Mouse (Mus musculus) ES-E14 (cell line): Measurements from ENCODE around the gene Mapk10. TPM values are rescaled to one million over a fixed set of nuclear protein-coding genes. Genes with fewer than 3 reads are reported as not detected.

Source experiments
- DNase-seq: peaks from one replicate; pipeline ENCODE4 v3.0.0-alpha.2; 2013; ENCODE audit warnings: low read depth, low spot score
- H3K27ac ChIP-seq: 2 replicates; pipeline ENCODE4 v1.5.1; 2012; ENCODE audit warnings: low read depth, mild to moderate bottlenecking, low read length, moderate library complexity, mixed read lengths; ENCODE audit not compliant: poor library complexity, insufficient read depth, severe bottlenecking
- H3K36me3 ChIP-seq: 2 replicates; pipeline ENCODE4 v1.6.1; 2012; ENCODE audit warnings: mild to moderate bottlenecking, low read length, moderate library complexity, mixed read lengths; ENCODE audit not compliant: control insufficient read depth, poor library complexity, insufficient read depth, severe bottlenecking
- H3K4me1 ChIP-seq, 2 experiments: fragments of 150-350 bp in 1 of 2; sonication (generic) in 1 of 2; 2 replicates each; pipeline ENCODE4 v1.6.1; 2012; ENCODE audit warnings: low read length in 2 of 2, mild to moderate bottlenecking in 1 of 2, mixed read lengths in 1 of 2; ENCODE audit not compliant: control insufficient read depth in 2 of 2, insufficient read depth in 2 of 2, poor library complexity in 1 of 2
- H3K4me3 ChIP-seq, 2 experiments: fragments of 150-350 bp in 1 of 2; sonication (generic) in 1 of 2; 2 replicates each; pipeline ENCODE4 v1.5.1; 2012; ENCODE audit warnings: low read length in 2 of 2, low read depth in 1 of 2, mild to moderate bottlenecking in 1 of 2, mixed read lengths in 1 of 2; ENCODE audit not compliant: insufficient read depth in 1 of 2, poor library complexity in 1 of 2, severe bottlenecking in 1 of 2
- H3K9ac ChIP-seq: 2 replicates; pipeline ENCODE4 v1.6.1; 2012; ENCODE audit warnings: low read depth, mild to moderate bottlenecking, low read length, mixed read lengths; ENCODE audit not compliant: poor library complexity, insufficient read depth, severe bottlenecking
- H3K9me3 ChIP-seq: fragments of 150-350 bp; sonication (generic); 2 replicates; pipeline ENCODE4 v1.6.1; 2012; ENCODE audit warnings: low read depth, mild to moderate bottlenecking, low read length; ENCODE audit not compliant: control insufficient read depth, insufficient read depth
- CHD2 ChIP-seq: IDR thresholded peaks from 2 replicates; pipeline ENCODE4 v1.6.1; 2014; ENCODE audit warnings: mild to moderate bottlenecking, low read depth, low read length, inconsistent platforms
- HCFC1 ChIP-seq: IDR thresholded peaks from 2 replicates; pipeline ENCODE4 v1.6.1; 2012; ENCODE audit warnings: low read length, inconsistent platforms, borderline replicate concordance; ENCODE audit not compliant: insufficient read depth
- MAFK ChIP-seq: IDR thresholded peaks from 2 replicates; pipeline ENCODE4 v1.6.1; 2014; ENCODE audit warnings: mild to moderate bottlenecking, low read depth, low read length, inconsistent platforms; ENCODE audit not compliant: insufficient read depth
- ZC3H11A ChIP-seq: IDR thresholded peaks from 2 replicates; pipeline ENCODE4 v1.6.1; 2012; ENCODE audit warnings: low read depth, mild to moderate bottlenecking, inconsistent platforms, low read length, borderline replicate concordance
- ZNF384 ChIP-seq: IDR thresholded peaks from 2 replicates; pipeline ENCODE4 v1.6.1; 2012; ENCODE audit warnings: low read depth, low read length, inconsistent platforms
- in situ Hi-C, 2 experiments: fragments of 600-800 bp; cut with MboI; formaldehyde crosslinking; loops; one replicate each; pipeline ENCODE4 v1.15.1; 2025; ENCODE audit warnings: low sequenced_read_pairs in 2 of 2, inconsistent platforms in 1 of 2; ENCODE audit not compliant: unreplicated experiment in 2 of 2
- total RNA-seq: library from RNA; depleted of rRNA; stranded (reverse); fragments of 300-350 nt; gene quantifications from 2 replicates; pipeline ENCODE4 v1.2.3, GENCODE M21; 2012

The Mapk10 gene
- total RNA-seq, 1 experiment = 1.9 TPM

DNA sequence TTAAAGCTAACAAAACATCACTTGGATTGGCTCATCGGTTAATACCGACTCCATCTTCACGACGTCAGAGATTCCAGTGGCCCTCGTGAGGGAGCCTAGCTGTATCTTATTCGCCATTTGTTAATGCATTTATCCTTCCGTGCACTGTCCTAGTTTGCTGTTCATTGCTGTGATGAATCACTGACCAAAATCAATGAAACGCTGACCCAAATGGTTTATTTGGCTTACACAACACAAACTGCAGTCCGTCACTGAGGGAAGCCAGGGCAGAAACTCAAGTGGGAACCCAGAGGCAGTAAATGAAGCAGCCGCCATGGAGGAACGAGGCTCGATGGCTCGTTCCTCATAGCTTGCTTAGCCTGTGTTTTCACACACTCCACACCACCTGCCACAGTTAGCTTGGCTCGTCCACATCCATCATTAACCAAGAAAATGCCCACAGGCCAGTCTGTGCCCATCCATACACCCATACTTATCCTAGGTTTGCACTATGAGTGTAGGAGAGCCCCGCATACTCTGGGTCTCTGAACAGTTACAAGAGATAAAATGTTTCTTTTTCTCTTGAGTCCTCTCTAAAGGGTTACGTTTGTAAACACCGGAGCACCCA lies 140.0 kb downstream of the Mapk10 start:
- Histone ChIP-seq H3K27ac (no peak overlapping the region), H3K36me3 (no peaks in the 10 kb centered on the region), H3K4me1 (no peaks in the 10 kb centered on the region), H3K4me3 (no peak overlapping the region), H3K9me3 (no peaks in the 10 kb centered on the region), H3K9ac (no peak overlapping the region)
- no peak for TF ChIP-seq CHD2
- no peak for TF ChIP-seq MAFK
- no peak for TF ChIP-seq ZNF384
- no peak for TF ChIP-seq ZC3H11A
- no peak for TF ChIP-seq HCFC1
- in situ Hi-C loops = no loop called here
- DNase-seq = no peak

DNA sequence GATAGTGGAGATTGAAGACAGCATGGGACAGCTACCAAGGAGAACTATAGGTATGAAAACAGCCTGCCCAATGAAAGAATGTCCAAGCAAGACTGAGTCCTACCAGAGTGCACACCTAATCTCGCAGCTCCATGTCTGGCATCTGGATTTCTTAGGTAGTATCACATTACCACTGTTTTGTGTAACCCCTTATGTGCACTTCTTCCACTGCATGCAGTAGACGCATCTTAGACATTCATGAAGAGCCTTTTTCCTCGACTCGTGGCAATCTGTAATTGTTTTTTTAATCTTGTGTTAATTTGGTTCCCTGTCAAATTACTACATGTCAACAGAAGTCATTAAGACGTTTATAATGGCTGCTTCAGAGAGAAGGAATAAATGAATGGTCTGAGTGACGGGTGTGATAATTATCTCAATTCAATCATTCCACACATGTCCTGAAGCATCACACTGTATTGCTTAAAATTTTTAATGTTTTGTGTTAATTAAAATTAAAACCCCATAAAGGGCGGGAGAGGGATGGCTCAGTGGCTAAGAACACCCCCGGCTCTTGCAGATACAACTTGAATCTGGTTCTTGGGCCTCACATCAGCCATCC lies 160.7 kb downstream of the Mapk10 start:
- H3K4me3 ChIP-seq = no peak overlapping the region
- no peaks in the 10 kb centered on the region for H3K36me3 ChIP-seq
- H3K27ac ChIP-seq = no peak overlapping the region
- TF ChIP-seq ZNF384 = no peak
- no peak for TF ChIP-seq MAFK
- in situ Hi-C loops = no loop called here
- no peaks in the 10 kb centered on the region for H3K9me3 ChIP-seq
- H3K9ac ChIP-seq = no peak overlapping the region
- no peaks in the 10 kb centered on the region for H3K4me1 ChIP-seq
- DNase-seq = no peak

DNA sequence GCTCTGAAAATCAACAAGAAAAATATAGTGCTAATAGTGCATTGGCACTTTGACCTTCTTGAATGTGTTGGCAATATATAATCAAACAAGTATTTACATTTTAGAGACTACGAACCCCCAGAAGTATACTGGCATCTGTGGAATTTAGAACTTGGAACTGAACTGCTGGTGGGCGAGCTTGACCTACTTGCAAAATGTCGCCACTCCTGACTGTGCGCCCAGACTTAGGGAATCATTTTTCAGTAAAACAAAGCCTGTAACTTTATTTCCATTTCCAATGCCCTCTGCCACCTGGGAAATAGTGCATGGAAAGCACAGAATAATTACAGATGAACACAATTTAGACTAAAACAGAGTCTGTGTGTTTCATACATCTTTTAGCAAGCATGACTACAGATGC lies 163.1 kb downstream of the Mapk10 start:
- Histone ChIP-seq H3K36me3 (no peaks in the 10 kb centered on the region), H3K9ac (no peak overlapping the region), H3K27ac (no peak overlapping the region), H3K4me1 (no peaks in the 10 kb centered on the region), H3K9me3 (no peaks in the 10 kb centered on the region), H3K4me3 (no peak overlapping the region)
- TF ChIP-seq ZC3H11A (no peak), MAFK (no peak), HCFC1 (no peak)
- in situ Hi-C loops = no loop called here
- DNase-seq = no peak

DNA sequence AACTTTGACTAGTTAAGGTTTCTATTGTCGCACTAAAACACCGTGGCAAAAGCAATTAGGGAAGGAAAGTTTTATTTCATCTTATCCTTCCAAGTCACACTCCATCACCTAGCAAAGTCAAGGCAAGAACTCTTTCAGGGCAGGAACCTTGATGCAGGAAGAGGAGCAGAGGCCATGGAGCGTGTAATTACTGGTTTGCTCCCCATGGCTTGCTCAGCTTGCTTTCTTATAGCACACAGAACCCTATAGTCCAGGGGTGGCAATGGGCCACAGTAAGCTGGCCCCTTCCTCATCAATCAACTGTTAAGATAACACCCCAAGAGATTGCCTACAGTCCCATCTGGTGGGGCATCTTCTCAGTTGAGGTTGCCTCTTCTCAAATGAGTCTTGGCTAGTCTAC lies 173.4 kb downstream of the Mapk10 start:
- no peak overlapping the region for H3K9ac ChIP-seq
- TF ChIP-seq MAFK = no peak
- H3K4me1 ChIP-seq = no peaks in the 10 kb centered on the region
- no peaks in the 10 kb centered on the region for H3K36me3 ChIP-seq
- no peak overlapping the region for H3K27ac ChIP-seq
- H3K4me3 ChIP-seq = no peak overlapping the region
- in situ Hi-C loops = no loop called here
- H3K9me3 ChIP-seq = no peaks in the 10 kb centered on the region
- DNase-seq = no peak

DNA sequence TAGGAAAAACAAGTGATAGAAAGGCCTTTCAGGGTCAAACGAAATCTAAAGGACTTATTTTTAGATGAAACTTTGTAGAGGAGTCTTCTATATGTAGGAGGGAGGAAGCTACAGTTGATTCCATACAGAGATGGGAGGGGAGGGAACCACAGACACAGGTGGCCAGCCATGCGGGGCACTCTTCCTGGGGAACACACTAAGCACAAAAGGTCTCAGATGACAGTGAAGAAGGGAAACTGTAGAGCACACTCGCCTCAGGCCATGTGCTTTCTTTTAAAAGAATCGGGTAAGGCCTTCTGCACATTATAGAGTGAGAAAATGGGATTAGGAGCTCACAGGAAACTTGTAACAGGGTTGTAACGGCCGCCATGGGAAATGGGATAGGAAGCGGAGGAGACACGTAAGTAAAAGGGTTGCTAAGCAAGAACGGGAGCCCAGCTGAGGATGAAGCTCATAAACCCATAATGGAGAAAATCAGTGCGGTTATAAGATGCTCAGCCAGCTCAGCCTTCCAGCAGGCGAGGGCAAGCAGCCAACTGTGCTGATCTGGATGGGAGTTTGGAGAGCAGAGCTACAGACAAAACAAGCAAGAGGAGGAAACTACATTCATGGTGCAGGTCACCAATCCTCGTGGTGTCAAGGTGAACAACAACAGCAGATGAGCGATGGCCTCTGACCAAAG lies 182.1 kb downstream of the Mapk10 start:
- Histone ChIP-seq H3K9me3 (no peaks in the 10 kb centered on the region), H3K4me1 (no peaks in the 10 kb centered on the region), H3K9ac (no peak overlapping the region), H3K27ac (no peak overlapping the region), H3K4me3 (no peak overlapping the region), H3K36me3 (no peaks in the 10 kb centered on the region)
- TF ChIP-seq ZC3H11A (no peak), CHD2 (no peak), HCFC1 (no peak), MAFK (no peak), ZNF384 (no peak)
- no peak for DNase-seq
- in situ Hi-C loops = no loop called here
